Mouse (Mus musculus): ENCODE results near the gene Rars. TPM values are rescaled to one million over a fixed set of nuclear protein-coding genes. Genes with fewer than 3 reads are reported as not detected.
A peak's percentile ranks its signal among the peaks of the same experiment; 100 is the strongest.
"Not testable (repeated sequence)": the region's sequence is repeated elsewhere in the genome, so short reads cannot be mapped to it uniquely, and the experiment has no call there.

Rars gene
- total RNA-seq (2021): 10 to 100 TPM; 47.8 to 56.6 TPM
- long read RNA-seq, experiment 1, transcript Rars-201 (15 exons, 2,109 nt): major isoform, 51 of 59 reads
- long read RNA-seq, experiment 1, partial matches to known transcripts: 7 of 59 reads
- long read RNA-seq, experiment 1, other reads (novel, unspliced or antisense): 1 of 59 reads
- long read RNA-seq, experiment 2, transcript Rars-201 (15 exons, 2,109 nt): major isoform, 66 of 69 reads
- long read RNA-seq, experiment 2, partial matches to known transcripts: 3 of 69 reads
- long read RNA-seq, experiment 2, other reads (novel, unspliced or antisense): 0 of 69 reads

DNA sequence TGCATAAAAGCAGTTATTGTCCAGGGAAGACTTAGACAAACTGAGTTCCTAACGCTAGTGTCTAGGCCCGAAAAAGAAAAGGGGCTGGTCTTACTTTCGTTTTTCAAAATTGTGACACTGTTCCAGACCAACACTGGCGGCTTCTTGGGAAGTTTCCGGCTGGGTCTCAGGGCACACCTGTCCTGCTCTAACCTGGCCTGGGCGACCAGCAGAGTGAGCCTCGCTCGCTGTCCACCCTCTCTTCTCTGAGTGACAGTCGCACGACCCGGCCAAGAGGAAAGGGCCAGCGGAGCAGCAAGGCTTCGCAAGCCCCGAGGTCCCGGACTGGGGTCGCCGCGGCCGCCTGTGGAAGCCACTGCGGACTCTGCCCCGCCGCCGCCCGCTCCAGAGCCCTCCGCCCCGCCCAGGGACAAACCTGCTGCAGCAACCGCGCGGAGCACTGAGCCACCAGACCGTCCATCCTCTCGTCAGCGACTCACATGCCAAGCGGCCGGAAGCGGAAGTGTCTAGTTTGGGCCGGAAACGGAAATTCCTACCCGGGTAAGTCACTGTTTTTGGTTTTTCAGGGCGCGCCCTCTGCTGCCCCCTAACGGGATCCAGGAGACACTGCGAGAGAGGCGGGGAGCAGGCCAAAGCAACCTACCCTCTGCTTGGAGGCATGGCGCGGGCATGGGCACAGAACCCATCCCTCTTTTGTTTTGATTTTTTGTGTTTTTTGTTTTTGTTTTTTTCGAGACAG lies at the start of gene Rars:
Gene Rars, minus strand, starts transcription at position 485 of the 739 bp plus-strand sequence.
- intact Hi-C loops (cut with DNase I; ENCODE audit: low total_unique reads): no loop called here

DNA sequence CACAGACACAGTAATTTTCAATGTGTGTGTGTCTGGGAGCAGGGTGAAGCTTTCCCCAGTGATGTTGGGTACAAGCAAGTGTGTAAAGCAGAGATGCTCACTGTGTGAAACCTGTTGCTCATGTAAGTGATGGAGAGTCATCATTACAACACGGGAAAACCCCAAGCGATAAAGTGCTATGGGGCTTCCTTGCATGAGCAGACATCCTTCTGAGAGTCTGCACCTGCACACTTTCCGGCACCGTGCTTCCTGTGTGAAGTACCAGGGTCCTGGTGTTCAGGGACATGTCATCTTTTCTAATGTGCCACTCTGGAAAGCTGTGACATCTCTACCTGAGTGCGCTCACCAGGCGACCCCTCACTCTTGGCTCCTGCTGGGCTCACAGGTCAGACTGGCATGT lies 48.5 kb upstream of the Rars start:
- intact Hi-C loops (cut with DNase I; ENCODE audit: low total_unique reads): no loop called here
- no peak for DNase-seq

More for the DNA sequence above, at the start of gene Rars:
- DNase-seq: peak; percentile 92

DNA sequence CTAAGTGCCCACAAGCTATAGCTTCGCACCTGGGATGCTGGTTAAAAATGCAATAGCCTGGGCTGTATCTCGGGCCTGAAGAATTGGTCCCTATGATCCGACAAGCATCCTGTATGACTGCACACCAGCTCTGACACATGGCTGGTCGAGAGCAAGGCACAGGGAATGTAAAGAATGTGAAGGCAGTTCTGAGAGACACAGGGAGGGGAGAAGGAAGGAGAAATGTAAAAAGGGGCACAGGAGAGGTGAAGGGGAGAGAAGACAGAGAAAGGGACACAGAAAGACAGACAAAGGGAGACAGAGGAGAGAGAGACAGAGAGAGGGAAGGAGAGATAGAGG lies 44.2 kb upstream of the Rars start:
- DNase-seq: no peak
- intact Hi-C loops (cut with DNase I; ENCODE audit: low total_unique reads): no loop called here

DNA sequence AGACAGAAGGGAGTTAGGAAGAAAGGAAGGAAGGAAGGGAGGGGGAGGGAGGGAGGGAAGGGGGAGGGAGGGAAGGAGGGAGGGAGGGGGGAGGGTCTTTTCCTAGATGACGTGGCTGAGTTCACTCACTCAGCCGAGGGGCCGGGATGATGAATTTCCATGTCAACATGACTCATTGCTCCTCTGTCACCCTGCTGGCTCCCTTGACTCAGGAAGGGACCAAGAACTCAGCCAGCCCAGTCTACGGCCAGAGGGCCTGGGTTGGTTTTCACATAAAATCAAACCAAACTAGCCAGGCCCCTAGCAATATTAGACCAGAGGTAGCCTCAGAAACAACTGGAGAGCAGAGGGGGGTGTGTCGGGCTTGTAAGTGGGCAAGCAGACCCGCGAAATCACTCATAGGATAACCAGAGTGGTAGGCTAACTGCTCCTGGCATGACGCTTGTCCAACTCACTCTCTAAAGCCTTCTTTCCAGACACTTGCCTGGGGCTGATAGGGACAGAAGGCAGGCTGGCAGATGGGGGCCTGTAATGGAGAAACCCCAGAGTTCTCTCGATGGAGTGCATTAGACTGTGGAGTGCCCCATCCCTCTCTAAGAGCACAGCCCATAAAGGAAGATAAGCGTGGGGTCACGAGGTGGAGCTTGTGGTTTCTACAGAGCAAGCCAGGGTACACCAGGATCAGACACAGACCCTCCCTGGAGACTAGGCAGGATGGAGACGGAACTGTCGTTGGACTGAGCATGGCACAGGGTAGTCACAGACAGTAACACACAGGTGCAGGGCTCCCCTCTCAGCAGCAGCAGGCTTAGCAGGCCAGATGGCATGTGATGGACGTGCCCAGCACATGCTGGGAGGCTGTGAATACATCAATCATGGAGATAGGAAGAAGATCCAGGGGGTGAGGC lies 43.6 kb upstream of the Rars start:
- DNase-seq: no peak
- intact Hi-C loops (cut with DNase I; ENCODE audit: low total_unique reads): no loop called here

DNA sequence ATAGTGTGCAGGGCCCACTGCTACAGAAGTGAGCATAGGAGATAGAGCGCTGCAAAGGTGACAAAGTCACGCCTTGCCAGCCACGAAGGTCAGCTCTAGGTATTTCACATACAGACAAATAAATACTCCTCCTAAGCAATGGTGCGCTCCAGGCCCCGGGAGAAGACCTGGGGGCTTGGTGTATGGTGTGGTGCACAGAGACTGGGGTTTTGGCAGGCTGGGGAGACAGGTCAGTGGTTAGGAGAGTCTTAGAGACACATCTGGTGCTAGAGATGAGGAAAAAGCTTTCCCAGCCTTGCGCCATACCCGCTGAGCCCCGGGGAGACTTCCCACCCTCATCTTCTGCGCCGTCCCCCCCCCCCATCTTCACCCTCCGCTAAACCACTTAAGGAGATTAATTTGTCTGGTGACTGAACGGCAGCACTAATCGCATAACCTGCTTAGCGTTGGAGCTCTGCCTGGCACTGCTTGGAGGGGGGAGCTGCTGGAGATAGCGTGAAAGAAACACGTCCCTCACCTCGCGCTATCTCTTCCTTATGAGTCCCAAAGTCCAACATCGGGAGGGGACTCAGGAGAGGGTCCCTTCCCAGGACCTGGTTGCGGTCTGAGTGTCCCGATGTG lies 39.4 kb upstream of the Rars start:
- no peak for DNase-seq
- intact Hi-C loops (cut with DNase I; ENCODE audit: low total_unique reads): no loop called here

DNA sequence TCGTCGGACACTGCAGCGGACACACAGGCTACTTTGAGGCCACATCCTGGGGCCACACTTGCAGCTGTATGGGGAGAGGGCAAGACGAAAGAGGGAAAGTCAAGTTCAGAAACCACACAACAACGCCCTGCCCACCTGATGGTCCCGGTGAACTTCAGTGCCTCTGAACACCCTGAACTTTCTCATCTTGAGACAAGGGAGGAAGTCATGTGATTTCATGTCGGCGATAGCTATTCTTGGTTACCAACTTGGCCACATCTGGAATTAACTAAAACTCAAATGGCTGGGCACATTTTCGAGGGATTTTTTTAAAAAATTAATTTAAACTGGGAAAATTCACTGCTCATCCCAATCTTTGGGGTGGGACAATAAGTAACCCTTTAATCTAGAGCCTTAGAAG lies 36.7 kb upstream of the Rars start:
- intact Hi-C loops (cut with DNase I; ENCODE audit: low total_unique reads): no loop called here
- no peak for DNase-seq

DNA sequence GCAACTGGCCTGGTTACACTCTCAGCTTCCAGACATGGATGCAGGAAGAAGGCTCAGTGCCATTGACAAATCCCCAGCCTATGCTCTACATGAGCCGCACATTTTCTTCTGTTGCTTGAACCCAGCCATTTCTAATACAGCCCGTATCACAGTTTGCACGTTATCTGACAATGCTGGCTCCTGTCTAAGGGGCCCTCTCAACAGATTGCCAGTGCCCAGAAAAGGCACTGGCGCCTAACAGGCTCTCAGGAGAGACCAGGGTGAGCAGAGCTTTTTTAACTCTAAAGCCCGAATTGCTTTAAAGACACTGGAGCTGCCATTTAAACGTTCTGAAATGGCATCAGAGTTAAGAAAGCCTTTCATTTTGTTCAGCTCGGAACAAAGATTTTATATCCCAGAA lies 31.8 kb upstream of the Rars start:
- intact Hi-C loops (cut with DNase I; ENCODE audit: low total_unique reads): no loop called here
- no peak for DNase-seq

DNA sequence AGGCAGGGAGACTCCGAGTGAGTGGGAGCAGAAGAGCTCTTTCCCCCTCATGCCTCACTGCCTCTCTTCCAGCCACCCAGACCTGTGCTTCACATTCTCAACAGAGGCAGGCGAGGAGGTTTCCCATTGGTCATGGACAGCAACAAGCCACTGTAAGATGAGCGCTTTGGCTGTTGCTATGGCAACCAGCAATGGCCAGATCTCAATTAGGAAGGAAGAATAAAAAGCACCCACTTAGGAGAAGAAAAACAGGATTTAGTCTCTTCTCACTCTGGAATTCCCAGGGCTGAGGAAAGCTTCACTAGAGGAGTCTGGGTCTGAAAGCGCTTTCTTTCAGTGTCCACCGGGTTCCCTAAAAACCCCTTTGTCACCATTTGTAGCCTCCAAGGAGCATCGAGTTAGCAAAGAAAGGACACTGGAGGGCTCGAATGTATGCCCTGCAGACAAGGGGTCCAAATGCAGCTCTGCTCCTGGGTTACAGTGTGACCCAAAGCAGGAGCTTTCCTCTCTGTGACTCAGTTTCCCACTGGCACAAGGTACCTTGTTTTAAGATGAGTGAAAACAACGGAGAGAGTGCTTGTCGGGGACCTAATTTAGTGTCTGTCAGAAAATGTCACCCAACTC lies 30.8 kb upstream of the Rars start:
- intact Hi-C loops (cut with DNase I; ENCODE audit: low total_unique reads): no loop called here
- no peak for DNase-seq

DNA sequence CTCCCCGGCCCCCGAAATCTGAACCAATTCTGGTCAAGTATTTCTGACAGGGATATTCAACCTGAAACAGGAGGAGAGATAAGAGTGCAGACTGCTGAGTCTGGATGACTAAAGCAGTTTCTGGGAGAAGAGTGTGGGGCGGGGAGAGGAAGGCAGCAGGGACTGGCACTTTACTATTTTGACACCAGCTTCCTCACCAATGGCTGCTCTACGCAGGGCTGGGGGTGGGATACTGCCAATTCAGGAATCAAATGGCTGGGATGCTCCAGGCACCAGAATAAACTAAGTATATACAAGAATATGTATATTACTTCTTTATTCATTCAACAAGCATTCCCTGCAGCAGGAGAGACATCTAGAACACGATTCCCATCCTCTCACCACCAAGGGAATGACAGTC lies 29.3 kb upstream of the Rars start:
- intact Hi-C loops (cut with DNase I; ENCODE audit: low total_unique reads): no loop called here
- DNase-seq: no peak

DNA sequence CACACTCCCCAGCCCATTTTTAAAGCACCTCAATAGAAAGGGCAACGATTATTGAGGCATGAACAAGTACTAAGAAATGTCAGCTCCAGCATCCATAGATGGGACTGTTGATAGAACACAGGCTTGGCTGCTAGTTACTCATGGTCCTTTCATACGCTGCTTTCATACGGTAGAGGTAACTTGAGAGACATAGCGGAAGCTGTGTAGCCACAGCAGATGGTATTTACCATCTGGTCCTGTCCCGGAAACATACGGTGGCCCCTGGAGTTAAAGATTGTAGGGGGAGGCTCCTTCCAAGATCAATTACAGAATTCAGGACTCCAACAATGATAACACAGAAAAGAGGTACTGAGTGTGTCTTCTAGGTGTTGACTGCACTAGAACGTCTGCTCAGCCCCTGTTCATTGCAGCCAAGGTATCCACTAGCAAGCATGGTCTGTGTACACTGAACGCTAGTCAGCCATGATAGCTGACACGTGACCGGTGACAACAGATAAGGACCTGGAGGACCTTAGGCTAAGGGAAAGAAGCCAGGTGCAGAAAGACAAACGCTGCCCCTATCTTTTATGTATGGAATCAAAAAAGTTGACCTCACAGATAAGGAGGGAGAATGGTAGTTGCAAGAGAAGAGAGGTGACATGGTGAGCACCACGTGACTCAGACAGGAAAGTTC lies 23.2 kb upstream of the Rars start:
- DNase-seq: no peak
- intact Hi-C loops (cut with DNase I; ENCODE audit: low total_unique reads): no loop called here

DNA sequence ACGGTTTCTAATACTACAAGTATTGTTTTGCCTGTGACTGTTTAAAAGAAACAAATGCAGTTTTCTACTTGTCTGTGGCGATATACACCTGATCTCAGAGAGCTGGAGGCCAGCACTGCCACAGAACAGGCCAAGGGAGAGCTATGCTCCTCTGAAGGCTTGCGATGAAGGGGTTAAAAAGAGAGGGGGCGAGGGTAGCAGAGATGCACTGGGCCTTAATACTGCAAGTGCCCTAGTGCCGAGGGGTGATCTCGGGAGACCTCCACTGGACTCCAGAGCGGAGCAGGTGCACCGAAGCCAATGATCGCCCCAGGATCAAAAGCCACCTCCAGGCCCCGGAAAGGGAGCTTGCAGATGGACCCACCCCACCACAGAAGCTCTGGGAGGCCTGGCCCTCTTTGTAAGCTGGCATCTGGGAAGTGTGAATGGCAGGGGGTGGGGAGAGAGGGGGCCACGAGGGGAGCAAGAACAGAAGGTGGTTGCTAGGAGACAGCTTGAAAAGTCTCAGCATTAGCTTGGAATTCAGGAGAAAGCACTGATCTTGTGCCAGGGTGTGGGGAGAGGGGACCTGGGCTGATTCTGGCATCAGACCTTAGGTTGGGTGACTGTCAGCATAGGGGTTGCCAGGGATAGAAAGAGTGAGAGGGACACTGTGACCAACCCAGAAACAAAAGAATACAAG lies 22.2 kb upstream of the Rars start:
- no peak for DNase-seq
- intact Hi-C loops (cut with DNase I; ENCODE audit: low total_unique reads): no loop called here

DNA sequence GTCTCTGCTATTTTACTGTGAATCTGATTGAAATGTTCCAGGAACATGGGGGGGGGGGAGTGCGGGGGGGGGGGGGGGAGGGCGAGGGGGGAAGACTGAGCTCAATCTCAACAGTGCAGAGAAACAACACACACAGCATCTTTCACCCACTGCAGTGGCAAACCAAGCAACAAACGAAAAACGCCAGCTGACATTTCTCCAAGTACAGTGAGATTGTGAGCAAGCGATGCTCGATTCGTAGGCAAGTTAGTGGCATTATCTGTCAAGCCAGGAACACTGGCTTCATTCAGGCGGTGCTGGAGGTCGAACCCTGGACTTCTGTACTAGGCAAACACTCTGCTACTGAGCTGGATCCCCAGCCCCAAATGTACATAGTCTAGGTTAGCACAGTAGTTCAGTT lies 21.3 kb upstream of the Rars start:
- intact Hi-C loops (cut with DNase I; ENCODE audit: low total_unique reads): no loop called here
- DNase-seq: no peak

DNA sequence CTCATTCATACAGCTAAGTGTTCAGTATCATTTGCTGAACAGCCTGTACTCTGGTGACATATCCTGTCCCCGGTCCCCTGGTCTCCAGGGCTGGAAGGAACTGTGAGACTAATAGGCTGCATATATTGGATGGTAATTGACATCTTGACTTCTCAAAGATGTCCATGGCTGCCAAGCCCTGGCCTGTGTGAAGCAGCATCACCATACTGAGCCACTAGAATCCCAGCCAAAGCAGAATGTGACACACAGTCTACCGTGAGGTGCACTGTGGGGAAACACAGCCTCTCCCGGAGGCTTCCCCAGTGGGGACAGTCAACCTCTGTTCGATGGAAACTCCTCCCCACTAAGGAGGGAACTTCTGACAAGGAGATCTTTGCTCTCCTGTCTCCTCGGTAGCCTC lies 20.6 kb upstream of the Rars start:
- no peak for DNase-seq
- intact Hi-C loops (cut with DNase I; ENCODE audit: low total_unique reads): no loop called here

DNA sequence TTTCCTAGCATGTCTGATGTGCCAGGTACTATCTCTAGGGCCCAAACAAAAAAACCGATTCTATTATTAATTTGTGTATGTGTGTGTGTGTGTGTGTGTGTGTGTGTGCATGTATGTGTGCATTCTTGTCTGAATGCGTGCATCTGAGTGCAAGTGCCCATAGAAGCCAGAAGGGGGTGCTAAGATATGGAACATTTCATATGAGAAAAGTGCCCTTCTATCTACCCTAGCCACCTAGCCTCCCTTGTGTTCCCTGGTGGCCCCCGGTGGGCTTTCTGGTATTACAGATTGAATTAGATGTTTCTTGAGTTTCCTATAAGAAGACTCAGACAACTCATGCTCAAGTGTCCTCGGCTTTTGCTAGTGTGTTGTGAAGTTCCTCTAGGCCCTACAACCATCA lies 19.3 kb upstream of the Rars start:
- intact Hi-C loops (cut with DNase I; ENCODE audit: low total_unique reads): no loop called here
- no peak for DNase-seq

DNA sequence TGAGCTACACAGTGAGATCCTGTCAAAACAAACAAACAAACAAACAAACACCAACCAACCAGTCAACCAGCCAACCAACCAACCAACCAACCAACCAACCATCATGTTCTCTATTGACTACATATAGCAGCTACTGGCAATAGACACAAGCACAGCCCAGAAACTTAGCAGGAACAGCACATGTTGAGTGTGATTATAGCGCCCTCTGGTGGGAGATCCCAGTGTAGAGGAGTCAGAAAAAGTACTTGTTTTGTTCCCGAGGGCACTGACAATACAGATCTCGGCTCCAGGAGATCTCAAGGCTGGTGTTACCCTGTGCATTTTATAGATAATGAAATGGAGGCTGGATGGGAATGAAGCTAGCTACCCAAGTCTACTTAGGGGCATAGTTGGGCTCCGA lies 18.4 kb upstream of the Rars start:
- no peak for DNase-seq

DNA sequence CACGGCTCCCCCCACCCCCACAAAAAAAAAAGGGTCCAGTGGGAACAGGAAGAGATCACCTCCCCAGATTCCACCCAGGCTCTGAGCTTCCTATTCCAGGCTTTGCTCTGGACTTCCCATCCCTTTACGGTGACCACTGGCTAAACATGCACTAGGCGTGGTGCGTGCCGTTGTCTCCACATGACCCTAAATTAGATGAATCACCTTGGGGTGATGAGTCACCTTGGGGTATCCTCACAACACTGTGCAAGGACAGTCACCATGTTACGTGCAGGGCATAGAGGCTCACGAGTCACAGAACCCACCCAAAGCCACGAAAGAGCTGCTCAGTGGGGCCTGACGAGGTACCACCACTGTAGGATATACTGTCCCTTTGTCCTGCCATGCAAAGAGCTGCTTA lies 10.0 kb upstream of the Rars start:
- intact Hi-C loops (cut with DNase I; ENCODE audit: low total_unique reads): no loop called here
- DNase-seq: no peak

More for the DNA sequence above, 18.4 kb upstream of the Rars start:
- intact Hi-C loops (cut with DNase I; ENCODE audit: low total_unique reads): no loop called here

DNA sequence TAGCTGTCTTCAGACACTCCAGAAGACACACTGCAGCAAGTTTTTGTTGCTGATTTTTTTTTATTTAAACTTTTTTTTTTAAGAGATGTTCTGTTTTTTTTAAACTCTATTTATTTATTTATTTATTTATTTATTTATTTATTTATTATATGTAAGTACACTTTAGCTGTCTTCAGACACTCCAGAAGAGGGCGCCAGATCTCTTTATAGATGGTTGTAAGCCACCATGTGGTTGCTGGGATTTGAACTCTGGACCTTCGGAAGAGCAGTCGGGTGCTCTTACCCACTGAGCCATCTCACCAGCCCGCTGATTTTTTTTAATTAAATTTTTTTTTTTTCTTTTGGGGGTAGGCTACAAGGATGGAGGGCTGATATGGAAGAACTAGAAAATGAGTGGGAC lies 8.3 kb upstream of the Rars start:
- DNase-seq; intact Hi-C loops (cut with DNase I; ENCODE audit: low total_unique reads): not testable (repeated sequence)

DNA sequence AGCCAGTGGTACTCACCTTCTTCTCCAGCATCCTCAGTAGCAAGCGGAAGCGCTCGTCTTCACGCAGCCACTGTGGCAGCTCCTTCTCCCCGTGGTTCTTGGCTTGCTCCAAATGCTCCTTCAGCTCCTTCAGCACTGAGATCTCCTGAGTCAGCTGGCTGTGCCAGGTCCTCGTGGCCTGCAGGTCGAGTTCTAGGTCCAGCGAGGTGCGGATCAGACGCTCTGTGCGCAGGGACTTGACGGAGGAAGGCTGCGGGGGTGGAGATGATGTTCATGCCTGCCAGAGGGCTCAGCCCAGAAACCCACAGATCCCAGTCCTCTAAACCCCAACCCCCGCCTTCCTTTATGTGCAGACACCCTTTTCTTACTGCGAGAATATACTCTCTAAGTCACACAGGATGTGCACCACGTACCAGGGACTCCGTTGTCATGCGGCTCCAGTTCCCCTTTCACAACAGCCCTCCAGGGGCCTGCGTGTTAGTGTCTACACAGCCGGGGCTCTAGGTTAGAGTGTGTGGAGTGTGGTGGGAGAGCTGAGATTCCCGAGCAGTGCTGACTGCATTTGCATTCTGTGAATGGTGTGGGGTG lies 7.5 kb upstream of the Rars start:
- DNase-seq: no peak
- intact Hi-C loops (cut with DNase I; ENCODE audit: low total_unique reads): no loop called here
